Mouse (Mus musculus) thymus, postnatal 36 days (tissue): Measurements from ENCODE around the gene Foxc1.

ENCODE experiments used
- DNase-seq, 2 experiments: peaks; one replicate each; pipeline ENCODE4 v3.0.0; 2022; ENCODE audit warnings: mixed read lengths in 2 of 2

Foxc1 gene

DNA sequence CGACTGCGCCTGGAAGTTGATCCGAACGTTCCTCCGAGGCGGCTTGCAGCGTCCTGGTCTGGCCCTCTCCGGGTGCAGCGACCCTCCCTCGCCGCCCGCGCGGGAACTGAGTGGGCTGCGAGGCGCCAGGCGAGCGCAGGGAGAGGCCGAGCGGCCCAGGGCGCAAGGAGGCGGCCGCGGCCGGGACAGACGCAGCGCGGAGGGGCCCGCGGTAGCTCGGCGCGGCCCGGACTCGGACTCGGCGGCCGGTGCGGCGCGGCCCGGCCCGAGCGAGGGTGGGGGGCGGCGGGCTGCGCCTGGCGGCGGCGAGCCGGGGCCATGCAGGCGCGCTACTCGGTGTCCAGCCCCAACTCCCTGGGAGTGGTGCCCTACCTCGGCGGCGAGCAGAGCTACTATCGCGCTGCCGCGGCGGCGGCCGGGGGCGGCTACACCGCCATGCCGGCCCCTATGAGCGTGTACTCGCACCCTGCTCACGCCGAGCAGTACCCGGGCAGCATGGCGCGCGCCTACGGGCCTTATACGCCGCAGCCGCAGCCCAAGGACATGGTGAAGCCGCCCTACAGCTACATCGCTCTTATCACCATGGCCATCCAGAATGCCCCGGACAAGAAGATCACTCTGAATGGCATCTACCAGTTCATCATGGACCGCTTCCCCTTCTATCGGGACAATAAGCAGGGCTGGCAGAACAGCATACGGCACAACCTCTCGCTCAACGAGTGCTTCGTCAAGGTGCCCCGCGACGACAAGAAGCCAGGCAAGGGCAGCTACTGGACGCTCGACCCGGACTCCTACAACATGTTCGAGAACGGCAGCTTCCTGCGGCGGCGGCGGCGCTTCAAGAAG, 680 bp downstream of the Foxc1 start:
- no peak for DNase-seq

DNA sequence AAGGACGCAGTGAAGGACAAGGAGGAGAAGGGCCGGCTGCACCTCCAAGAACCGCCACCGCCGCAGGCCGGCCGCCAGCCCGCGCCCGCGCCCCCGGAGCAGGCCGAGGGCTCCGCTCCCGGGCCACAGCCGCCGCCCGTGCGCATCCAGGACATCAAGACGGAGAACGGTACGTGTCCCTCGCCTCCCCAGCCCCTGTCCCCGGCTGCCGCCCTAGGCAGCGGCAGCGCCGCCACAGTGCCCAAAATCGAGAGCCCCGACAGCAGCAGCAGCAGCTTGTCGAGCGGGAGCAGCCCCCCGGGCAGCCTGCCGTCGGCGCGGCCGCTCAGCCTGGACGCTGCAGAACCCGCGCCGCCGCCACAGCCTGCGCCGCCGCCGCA, 1.3 kb downstream of the Foxc1 start:
- DNase-seq, result peak in 1 of 2 experiments; percentile 13

DNA sequence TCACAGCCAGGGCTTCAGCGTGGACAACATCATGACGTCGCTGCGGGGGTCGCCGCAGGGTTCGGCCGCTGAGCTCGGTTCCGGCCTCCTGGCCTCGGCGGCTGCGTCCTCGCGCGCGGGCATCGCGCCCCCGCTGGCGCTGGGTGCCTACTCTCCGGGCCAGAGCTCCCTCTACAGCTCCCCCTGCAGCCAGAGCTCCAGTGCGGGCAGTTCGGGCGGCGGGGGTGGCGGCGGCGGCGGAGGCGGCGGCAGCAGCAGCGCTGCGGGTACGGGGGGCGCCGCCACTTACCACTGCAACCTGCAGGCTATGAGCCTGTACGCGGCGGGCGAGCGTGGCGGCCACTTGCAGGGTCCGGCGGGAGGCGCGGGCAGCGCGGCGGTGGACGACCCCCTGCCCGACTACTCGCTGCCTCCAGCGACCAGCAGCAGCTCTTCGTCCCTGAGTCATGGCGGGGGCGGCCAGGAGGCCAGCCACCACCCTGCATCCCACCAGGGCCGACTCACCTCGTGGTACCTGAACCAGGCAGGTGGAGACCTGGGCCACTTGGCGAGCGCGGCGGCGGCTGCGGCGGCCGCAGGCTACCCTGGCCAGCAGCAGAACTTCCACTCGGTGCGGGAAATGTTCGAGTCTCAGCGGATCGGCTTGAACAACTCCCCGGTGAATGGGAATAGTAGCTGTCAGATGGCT, 1.8 kb downstream of the Foxc1 start:
- DNase-seq, result peak; percentile 36 to 47

DNA sequence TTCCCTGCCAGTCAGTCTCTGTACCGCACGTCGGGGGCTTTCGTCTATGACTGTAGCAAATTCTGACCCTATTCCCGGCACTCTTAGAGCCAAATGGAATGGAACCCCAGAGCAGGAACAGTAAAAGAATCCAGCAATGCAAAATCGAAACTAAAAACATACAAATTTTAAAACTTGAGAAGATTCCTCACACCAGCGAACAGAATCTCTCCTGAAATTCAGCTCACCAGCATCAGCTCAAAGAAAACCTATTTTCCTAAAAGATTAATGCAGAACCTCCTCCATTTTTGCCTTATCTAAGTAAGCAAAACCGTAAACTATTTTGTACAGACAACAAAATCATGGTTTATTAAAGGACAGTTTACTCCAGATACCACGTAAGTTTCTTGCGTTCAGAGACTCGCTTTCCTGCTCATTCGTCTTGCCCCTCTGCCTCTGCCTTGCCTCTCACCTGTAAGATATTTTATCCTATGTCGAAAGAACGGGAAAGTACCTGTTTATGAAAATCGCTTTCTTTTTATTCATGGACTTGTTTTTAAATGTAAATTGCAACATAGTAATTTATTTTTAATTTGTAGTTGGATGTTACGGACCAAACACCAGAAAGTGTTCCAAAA, 2.5 kb downstream of the Foxc1 start:
- no peak for DNase-seq

DNA sequence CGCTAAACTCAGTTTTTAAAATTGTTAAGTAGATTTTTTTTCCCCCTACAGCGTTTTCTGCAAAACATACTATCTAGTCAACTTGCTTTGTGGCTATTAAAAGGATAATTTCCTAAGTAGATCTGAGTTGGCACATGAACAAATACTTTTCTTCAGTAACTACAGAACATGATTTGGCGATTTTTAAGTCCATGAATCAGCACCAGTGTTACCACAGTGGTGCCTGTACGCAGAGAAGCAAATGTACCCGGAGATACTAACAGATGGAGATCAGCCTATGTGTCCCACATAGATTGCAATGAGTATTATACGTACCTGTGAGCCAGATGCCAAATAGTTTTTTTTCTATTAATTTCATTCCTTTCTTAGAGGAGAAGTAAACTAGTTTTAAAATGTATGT, 3.3 kb downstream of the Foxc1 start:
- DNase-seq, result no peak

DNA sequence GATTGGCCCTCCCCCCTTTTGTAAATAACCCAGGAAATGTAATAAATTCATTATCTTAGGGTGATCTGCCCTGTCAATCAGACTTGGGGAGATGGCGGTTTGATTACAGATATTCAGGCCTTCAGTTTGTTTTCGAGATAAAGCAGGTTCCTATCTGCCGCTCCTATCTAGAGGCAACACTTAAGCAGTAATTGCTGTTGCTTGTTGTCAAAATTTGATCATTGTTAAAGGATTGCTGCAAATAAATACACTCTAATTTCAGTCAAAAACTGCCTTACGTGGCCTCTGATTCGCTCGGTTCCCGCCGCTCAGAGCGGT, 3.9 kb downstream of the Foxc1 start:
- no peak for DNase-seq

DNA sequence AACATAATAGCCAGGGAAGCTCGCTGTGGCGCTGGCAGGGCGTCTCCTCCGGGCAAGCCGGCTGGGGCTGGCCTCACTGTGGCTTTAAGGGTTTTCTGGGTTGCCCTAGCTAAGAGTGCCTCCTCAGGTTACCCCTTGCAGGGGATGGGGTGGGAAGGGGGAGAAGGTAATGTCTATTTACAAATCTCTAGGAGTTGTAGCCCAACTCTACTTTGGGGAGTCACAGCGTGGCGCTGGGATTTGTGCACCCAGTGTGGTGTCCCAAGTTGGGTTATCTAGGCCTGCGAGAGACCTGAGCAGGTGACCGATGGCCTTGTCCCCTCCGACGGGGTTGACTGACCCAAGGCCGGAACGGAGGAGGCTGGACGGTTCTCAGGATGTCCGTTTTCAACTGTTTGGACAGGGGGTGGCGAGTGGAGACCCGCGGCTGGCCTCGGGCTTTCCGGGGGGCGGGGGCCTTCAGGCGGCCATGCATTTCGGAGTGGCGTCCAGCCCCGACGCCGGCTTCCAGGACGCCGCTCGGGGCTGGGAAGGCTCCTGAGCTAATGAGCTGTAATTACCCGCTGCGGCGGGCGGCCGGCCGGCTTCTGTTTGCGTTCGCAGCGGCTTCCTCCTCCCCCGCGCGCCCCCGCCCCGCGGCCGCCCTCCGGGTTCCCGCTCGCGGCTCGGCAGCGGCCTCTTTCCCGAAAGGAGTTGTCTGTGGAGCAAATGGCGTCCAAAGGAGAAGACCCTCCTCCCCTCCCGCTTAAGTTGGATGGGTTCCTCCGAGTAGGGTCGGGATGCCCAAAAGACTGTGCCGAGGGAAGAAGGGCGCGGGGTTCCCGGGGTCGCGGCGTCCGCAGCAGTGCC, 4.5 kb downstream of the Foxc1 start:
- DNase-seq, result no peak

DNA sequence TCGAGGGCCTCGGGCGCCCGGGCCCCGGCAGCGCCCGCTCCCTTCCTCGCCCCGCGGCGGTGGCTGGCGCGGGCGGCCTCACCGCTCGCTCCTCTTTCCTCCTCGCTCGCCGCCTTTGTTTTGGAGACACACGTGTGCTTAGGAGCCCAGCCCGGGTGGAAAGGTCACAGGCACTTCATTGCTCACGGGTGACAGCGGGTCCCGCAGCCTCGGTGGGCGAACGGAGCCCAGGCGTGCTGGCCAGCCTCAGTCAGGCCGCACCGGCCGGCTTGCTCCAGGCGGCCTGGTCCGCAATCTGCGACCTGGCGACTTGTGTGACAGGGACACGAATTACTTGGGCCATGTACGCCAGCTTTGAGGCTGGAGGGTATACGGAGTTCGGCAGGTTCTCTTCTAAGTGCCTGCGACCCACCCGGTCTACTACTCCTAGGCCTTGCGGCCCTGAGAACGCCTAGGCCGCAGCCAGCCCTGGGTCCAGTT, 5.1 kb downstream of the Foxc1 start:
- DNase-seq, result no peak

DNA sequence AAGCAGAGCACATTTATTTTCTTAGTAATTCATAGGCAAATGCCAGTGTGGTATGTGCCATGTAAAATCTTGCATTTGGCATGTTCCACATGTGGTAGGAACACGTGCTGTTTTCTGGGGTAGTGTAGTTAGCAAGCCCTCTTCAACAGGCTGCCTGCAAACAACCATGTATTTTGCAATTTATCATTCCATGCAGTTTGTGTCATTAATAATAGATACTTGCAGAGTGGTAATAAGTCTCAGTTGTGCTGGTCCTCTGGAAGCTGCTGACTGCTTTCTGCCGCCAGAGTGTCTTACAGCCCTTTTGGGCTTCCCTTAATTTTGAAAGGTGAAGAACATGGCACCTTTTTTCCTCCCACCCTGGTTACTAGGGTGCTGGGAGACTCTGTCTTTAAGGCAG, 6.3 kb downstream of the Foxc1 start:
- no peak for DNase-seq

DNA sequence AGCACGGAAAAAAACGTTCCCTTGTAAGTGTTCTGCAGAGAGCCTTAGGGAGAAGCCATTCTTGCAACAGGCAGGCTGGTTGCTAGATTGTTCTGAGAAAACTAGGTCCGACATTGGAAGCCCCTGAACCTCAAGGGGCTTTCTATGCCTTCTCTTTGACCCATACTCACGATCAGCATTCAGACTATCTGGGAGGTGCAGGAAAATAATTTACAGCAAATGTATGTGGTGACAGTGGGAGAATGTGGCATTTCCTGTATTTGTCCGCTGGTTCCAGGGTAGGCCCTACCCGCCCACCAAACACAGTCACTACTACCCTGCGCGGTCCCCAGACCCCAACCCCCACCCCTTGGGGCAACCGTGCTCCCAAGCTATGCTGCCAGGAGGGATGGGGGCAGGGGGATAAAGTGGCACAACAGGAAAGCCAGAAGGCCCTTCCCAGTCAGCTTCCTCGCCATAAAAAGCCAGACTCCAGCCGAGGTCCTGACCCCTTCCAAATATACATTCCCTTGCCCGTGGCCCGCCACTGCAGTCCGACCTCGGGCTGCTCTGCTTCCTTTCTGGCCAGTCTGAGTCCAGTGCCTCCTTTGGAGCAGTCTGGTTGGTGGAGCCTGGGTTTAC, 9.1 kb downstream of the Foxc1 start:
- no peak for DNase-seq

DNA sequence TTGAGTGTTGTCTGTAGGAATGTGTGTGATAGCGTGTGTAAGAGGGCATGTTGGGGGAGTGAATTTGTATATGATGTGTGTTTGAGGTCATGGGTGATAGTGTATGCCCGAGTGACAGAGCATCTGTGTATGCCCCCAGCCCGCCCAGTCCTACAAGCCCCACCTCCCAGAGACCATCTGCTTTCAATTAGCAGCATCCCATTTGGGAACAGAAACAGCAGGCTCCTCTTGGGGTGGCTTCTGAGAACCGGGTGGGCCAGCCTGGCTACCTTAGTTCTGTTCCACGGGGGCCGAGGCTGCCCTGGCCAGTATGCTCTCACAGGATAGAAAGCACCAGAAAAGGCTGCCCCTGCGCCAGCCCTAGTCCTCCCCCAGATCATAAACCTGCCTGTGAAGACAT, 11.9 kb downstream of the Foxc1 start:
- no peak for DNase-seq

DNA sequence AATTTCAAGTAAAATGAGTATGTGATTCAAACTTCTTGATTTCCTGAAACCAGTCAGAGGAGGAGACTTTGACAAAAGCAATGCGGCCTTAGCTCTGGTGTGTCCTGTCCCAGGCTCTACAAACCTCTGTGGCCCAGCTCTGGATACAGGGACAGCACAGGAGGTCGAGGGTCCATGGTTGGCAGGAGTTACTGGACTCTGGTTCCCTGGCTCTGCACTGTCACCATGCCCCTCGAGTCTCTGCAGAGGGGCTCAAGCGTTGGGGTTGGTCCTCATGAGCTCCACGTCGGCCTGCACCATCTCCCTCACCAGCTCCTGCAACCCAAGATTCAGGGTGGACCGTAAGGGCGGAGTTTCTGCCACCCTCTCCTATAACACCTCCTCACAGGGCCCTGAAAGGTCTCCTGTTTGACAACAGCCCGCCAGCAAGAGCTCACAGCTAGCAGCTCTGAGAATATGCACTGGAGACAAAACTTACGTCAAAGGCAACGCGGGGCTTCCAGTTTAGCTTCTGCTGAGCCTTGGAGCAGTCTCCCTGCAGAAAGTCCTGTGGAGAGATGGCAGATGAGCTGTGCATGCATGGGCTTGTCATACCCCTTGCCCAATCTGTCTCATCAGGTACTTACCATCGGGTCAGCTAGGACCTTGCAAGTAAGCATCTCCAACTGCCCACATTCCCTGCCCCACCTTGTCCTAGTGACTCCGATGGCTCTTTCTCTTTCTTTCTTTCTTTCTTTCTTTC, 13.4 kb downstream of the Foxc1 start:
- DNase-seq, result no peak

DNA sequence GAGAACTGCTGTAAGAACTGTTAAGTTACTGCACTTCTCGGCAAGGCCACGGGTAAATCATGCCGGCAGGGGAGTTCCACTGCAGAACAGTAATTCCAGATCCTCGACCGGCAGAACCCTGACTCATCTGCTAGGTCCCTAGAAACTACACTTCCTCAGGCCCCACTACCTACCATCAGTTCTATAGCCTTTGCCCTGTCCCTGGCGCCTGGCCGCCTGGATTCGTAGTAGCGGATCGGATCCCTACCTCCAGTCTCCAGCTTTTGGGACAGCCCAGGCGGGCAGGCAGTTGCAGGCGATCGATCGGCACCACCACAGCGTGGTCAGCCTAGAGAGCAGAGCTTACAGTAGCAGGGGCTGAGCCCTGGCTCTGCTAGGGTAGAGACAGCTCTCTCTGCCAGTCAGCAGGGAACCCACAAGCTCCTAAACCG, 14.2 kb downstream of the Foxc1 start:
- no peak for DNase-seq

DNA sequence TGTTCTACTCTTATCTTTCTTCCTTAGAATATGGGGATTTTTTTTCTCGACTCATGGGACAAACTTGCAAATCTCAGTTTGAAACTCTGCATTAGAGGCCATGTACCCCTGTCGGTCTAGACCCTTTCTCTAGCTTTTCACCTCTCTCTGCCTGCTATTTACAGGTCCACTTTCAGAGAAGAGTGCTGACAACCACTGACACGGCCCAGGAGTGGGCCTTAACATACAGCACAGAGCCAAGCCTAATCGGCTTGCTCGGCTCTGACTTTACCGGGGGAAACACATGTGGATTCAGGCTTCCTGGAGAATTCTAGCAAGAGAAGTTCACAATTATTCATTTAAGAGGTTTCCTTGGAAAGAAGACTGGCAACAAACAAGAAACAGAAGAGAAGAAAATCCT, 14.6 kb downstream of the Foxc1 start:
- DNase-seq, result no peak

DNA sequence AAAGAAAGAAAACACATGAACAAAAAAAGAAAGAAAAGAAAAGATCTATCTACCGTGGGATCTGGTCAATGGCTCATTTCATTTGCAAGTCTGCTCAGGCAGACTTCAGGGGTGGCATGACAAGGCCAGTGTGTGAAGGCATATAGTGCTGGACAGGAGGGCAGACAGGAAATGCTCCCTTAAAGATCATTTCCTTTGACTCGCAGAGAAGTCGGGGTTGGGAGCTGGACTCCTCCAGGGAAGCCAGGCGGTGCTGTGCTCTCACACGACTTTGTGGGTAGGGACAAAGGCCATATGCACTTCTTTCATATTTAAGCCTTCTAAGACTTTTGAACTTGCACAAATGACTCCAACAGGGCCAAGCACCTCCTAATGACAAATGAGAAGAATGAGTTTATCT, 16.9 kb downstream of the Foxc1 start:
- no peak for DNase-seq

DNA sequence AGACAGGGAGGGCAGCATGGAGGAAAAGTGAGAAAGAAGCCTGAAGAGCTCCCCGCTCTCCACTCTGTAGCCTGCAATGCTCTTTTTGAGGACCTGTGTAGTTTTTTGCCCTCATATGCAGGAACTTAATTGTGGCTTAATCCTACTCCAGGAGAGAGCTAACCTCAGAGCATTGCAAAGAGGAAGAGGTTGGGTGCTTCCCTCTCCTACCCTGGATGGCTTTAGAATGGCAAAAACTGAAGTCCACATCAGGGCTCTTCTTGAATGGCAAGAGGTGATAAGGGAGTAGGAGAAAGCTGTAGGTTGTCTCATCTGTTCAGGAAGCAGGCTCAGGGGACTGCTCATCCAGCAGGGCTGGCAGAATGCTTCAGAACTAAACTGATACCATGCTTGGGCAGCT, 18.7 kb downstream of the Foxc1 start:
- DNase-seq, result no peak

DNA sequence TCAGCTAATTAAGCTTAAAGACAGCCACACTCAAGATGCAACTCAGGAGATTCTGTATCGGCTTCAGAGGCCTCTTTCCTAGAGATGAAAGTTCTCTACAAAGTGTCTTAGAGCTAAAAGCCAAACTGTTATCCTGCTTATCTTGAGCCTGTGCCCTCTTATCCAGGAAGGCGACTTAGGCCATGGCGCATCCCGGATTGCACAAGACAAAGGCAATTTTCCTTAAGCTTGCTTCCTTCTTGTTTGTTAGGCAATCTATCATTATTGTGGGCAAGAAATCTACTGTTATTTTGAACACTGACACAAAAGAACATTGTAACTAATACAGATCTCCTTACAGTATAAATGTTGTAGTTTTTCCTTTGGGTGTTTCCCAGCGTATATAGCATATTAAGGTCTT, 20.7 kb downstream of the Foxc1 start:
- no peak for DNase-seq

DNA sequence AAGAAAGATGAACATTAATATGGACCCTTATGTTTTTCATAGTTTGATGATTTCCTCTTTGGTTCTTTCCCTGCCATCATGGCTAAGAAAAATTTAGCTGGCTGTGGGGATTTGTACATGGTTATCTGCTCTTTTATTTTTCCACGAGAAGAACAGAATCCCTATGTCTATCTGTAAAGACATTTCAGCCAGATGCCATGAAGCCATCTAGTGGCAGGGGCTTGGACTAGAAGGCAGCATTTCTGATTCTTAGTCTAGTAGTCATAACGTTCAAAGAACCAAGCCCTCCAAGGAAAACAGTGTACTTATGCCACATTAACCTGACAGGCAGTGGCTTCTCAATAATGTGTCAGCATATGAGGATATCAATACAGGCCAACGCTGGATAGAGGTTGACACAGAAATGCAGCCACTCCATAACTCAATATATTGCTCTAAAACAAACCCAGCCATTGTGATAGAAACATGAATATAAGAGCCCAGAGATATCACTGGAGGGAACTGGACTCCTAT, 21.4 kb downstream of the Foxc1 start:
- no peak for DNase-seq

DNA sequence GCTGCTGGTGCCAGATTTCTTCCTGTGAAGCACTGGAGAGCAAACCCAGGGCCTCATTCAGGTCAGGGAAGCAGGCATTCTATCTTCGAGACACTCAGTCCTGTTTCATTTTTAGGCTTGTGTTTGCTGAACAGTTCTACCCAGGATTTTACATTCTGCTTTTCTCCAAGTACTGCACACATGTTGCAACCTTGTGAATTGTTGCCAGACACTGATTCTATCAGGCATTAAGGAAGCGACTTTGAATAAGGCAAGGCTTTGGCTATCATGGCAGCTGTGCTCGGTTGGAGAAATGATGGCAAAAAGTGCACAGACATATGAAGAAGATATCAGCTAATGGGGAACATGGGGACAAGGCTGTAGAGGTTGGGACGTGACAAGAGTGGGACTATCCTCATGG, 22.0 kb downstream of the Foxc1 start:
- DNase-seq, result no peak

DNA sequence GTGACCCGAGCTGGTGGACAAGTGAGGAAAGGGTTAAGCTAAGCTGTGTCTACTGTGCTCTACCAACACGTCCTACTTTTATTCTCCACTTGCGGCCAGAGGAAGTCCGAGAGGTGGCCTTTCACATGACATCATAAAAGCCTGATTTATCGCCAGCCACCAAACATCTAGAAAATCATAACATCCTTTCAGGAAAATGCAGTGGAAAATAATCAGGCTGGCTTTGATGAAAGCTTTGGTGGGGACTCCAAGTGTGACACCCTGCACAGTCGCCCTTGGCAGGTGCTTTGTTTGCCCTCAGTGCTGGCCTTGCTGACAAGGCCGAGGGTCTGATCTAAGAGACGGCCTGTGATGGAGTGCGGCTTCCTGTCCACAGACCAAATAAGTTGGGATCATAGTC, 23.9 kb downstream of the Foxc1 start:
- no peak for DNase-seq

DNA sequence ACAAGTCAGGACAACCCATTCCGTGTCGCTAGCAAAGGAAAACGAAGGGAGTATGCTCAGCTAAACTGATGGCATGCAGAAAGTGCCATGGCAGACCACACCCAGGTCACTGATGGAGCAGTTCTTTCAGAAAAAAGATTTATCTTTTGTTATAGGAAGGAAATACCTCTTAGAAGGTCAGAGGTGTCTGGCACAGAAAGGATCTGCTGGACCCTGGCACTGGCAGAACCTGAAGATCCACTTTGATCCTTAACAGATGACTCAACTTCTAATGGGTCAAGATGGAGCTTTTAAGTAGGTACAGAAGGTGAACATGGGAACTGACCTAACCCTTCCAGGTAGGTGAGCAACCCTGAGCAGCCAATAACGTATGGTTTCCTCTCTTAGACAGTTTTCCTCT, 29.4 kb downstream of the Foxc1 start:
- no peak for DNase-seq
